Mouse (Mus musculus) ovary, adult 2 months (tissue): ENCODE results near the gene 4930519G04Rik. TPM values are rescaled to one million over a fixed set of nuclear protein-coding genes. Genes with fewer than 3 reads are reported as not detected.

Source experiments
- polyA plus RNA-seq: library from polyadenylated mRNA; depleted of rRNA; stranded (reverse); fragments of >200 nt; gene quantifications from 2 replicates; pipeline ENCODE4 v1.2.3, GENCODE M21; 2012; rRNA removed

4930519G04Rik gene
- polyA plus RNA-seq = 0.06 TPM in 1 of 2 replicates, not detected in the other

DNA sequence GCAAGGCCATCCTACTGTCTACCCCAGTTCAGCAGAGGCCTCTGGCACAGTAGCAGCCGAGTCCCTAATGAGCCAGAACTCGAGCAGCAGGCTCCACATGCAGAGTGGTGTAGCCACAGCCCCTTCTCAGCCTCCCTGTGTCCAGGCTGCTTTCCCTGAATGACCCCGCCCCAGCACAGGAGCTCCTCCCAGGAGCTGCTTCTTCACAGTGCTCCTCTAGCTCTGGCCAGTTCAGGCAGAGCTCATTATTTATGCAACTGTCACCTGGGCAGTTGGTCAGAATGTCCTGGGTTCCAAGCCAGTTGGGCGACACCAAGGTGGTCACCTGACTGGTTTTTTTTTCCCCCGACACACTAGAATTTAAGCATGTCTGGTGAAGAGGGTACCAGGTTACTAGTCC is at the start of gene 4930519G04Rik:
Gene 4930519G04Rik, plus strand, starts transcription at position 301 of the 400 bp plus-strand sequence.

DNA sequence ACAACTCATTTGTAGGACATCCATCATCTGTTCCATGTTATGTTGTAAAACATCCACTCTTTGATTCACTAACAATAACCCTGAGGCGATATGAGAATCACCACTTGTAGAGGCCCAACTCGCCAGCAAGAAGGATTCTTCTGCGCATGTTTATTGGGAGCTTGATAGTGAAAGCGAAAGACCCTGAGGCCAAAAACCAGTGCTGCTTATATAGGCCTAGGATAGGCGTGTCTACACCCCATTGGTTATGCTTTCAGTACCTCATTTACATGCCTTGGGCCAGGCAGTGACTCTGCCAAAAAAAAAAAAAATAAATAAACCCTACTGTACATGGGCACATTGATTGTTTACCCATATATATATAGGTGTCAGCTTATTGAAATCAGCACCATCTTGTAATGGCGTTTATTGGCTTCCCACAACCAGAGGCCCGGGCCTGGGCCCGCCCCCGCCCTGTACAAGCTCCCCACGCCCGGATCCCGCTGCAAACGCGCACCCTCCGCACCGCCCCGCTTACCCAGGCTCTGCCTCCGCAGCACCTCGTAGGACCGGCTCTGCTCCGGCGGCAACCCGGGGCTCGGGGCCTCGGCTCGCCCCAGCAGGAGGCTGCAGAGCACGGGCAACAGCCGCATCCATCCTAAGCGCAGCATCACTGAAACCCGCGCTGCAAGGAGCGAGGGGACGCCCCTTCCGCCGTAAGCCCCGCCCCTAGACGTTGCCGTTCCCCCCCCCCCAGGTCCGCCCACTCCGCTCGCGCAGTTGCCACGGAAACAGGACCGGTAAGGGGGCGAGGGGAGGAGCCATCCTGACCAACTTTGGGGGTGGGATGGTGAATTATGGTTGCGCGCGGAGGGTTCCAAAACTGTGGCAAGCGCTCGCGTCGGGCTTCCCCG is 30.4 kb upstream of the 4930519G04Rik start, which contains the start of gene 1500011B03Rik:
Gene 1500011B03Rik, minus strand, starts transcription at position 673 of the 893 bp plus-strand sequence.

GRCm38 (mm10) chr5:114858582-114858981 is 5.1 kb downstream of the 4930519G04Rik start, which contains the start of gene Gm9936:
Gene Gm9936, minus strand, starts transcription at chr5:114858682.

GRCm38 (mm10) chr5:114896688-114897373 is 43.4 kb downstream of the 4930519G04Rik start, which contains the start of gene Oasl2:
Gene Oasl2, plus strand, starts transcription at chr5:114896936.

DNA sequence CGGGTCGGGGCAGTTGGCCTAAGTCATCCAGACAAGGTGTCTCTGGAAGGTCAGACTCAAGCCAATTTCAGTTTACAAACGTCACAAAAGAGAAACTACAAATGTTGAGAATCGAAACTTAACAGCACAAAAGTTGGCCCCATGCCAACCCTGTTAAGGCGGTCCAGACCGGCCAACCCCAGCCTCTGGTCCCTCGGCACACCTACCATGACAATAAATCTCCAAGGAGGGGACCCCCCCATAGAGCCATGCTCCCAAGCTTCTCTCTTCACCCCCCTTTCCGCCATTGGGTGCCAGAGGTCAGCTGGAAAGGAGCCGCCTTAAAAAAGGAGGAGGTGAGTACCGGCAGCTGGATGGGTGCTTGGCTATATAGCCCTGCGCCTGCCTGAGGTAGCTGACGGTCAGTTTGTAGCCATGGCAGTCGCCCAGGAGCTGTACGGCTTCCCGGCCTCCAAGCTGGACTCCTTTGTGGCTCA is 69.6 kb downstream of the 4930519G04Rik start, which contains the start of gene Oasl1:
Gene Oasl1, plus strand, starts transcription at position 243 of the 476 bp plus-strand sequence.

Other genes with a start within 250 kb of the 4930519G04Rik start
- 15.0 and 18.1 TPM in 2 replicates for gene Trpv4, start 195.2 kb upstream of the 4930519G04Rik start, polyA plus RNA-seq
- 89.3 and 108 TPM in 2 replicates for gene Gltp, start 162.7 kb upstream of the 4930519G04Rik start, polyA plus RNA-seq
- gene Tchp, start 145.9 kb upstream of the 4930519G04Rik start, polyA plus RNA-seq = 17.0 TPM in 2 replicates
- 79.4 and 87.0 TPM in 2 replicates for gene Ankrd13a, start 79.0 kb upstream of the 4930519G04Rik start, polyA plus RNA-seq
- 59.4 and 63.5 TPM in 2 replicates for gene Git2, start 78.1 kb upstream of the 4930519G04Rik start, polyA plus RNA-seq
- gene 1500011B03Rik, start 30.2 kb upstream of the 4930519G04Rik start, polyA plus RNA-seq = 56.0 and 59.4 TPM in 2 replicates
- not detected in 2 replicates for gene Gm9936, start 5.0 kb downstream of the 4930519G04Rik start, polyA plus RNA-seq
- gene Oasl2, start 43.3 kb downstream of the 4930519G04Rik start, polyA plus RNA-seq = 12.8 and 16.7 TPM in 2 replicates
- gene Oasl1, start 69.6 kb downstream of the 4930519G04Rik start, polyA plus RNA-seq = 4.4 and 5.9 TPM in 2 replicates
- gene 2210016L21Rik, start 88.5 kb downstream of the 4930519G04Rik start, polyA plus RNA-seq = 27.6 and 31.4 TPM in 2 replicates
- 0.16 and 0.18 TPM in 2 replicates for gene Hnf1a, start 117.4 kb downstream of the 4930519G04Rik start, polyA plus RNA-seq
- 174 TPM in 2 replicates for gene Sppl3, start 157.5 kb downstream of the 4930519G04Rik start, polyA plus RNA-seq
- not detected in 2 replicates for gene Gm10401, start 244.6 kb downstream of the 4930519G04Rik start, polyA plus RNA-seq